Mouse (Mus musculus) MEL (cell line): ENCODE results near the gene Spag9.

Experiments
- CTCF ChIP-seq, 3 experiments: IDR thresholded peaks in 2 of 3; conservative IDR thresholded peaks in 1 of 3; 2 replicates each; pipeline ENCODE4 v1.5.1; 2011 to 2012; ENCODE audit warnings: low read length in 3 of 3, low read depth in 2 of 3, mild to moderate bottlenecking in 2 of 3, improper control_type of control experiment in 1 of 3, inconsistent platforms in 1 of 3, mixed read lengths in 1 of 3, moderate library complexity in 1 of 3; ENCODE audit not compliant: control insufficient read depth in 1 of 3, insufficient read depth in 1 of 3, poor library complexity in 1 of 3, severe bottlenecking in 1 of 3
- EP300 ChIP-seq, 2 experiments: IDR thresholded peaks; 2 replicates each; pipeline ENCODE4 v1.6.1; 2011; ENCODE audit warnings: improper control_type of control experiment in 2 of 2, low read length in 2 of 2, low read depth in 1 of 2, mild to moderate bottlenecking in 1 of 2
- ETS1 ChIP-seq: IDR thresholded peaks from 2 replicates; pipeline ENCODE4 v1.6.1; 2012; ENCODE audit warnings: low read depth, mild to moderate bottlenecking, inconsistent platforms, low read length, improper control_type of control experiment, moderate library complexity
- UBTF ChIP-seq: IDR thresholded peaks from 2 replicates; pipeline ENCODE4 v1.6.1; 2012; ENCODE audit warnings: low read depth, mild to moderate bottlenecking, inconsistent platforms, low read length, improper control_type of control experiment, moderate library complexity, borderline replicate concordance; ENCODE audit not compliant: insufficient read depth

DNA sequence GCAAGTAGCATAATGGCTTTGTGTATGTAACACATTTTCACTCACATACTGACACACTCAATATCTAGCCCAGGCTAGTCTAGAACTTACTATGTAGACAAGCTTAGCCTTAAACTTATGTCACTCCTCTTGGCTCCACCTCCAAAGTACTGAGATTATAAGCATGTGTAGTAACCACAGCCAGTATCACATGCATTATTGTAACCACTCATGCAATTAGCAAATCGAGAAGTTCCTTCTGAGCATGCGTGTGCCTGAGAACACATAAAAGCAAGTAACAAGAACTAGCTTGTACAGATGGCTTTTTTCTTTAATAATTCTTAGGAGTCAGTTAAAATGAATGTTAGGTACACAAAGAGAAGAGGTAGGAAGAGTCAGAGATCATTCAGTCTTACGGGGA lies 11.3 kb upstream of the Spag9 start:
- TF ChIP-seq CTCF (IDR thresholded peaks at IDR 0.05 in 2 of 3, conservative IDR thresholded peaks at IDR 0.05 in 1 of 3; ENCODE audit: control insufficient read depth in 1 of 3, insufficient read depth in 1 of 3, low read depth in 2 of 3, low read length in 3 of 3, poor library complexity in 1 of 3, severe bottlenecking in 1 of 3) (no peak), ETS1 (peak; percentile 40; the same call in 1 of the 2 replicates), EP300 (IDR thresholded peaks at IDR 0.05; ENCODE audit: low read depth in 1 of 2, low read length in 2 of 2) (no peak), UBTF (no peak)
